Mouse (Mus musculus) ES-Bruce4 (cell line): ENCODE data around the gene Numbl. TPM values are rescaled to one million over a fixed set of nuclear protein-coding genes. Genes with fewer than 3 reads are reported as not detected.

Source experiments
- H3K27ac ChIP-seq: 2 replicates; pipeline ENCODE4 v1.5.1; 2012; ENCODE audit warnings: low read length, inconsistent platforms; ENCODE audit not compliant: insufficient read depth
- H3K27me3 ChIP-seq: 2 replicates; pipeline ENCODE4 v1.6.1; 2012; ENCODE audit warnings: mild to moderate bottlenecking, low read length, inconsistent platforms; ENCODE audit not compliant: control insufficient read depth, poor library complexity, insufficient read depth, severe bottlenecking
- H3K36me3 ChIP-seq: 2 replicates; pipeline ENCODE4 v1.6.1; 2012; ENCODE audit warnings: inconsistent platforms, mild to moderate bottlenecking, low read length, moderate library complexity; ENCODE audit not compliant: control insufficient read depth, poor library complexity, insufficient read depth, severe bottlenecking
- H3K4me1 ChIP-seq: one replicate; pipeline ENCODE4 v1.8.1; 2011; ENCODE audit warnings: low read length; ENCODE audit not compliant: control insufficient read depth, insufficient read depth
- H3K4me3 ChIP-seq: 2 replicates; pipeline ENCODE4 v1.5.1; 2011; ENCODE audit warnings: low read depth, mild to moderate bottlenecking, low read length
- H3K9ac ChIP-seq: 2 replicates; pipeline ENCODE4 v1.6.1; 2012; ENCODE audit warnings: low read depth, mild to moderate bottlenecking, inconsistent platforms; ENCODE audit not compliant: poor library complexity, severe bottlenecking
- H3K9me3 ChIP-seq: replicated peaks from 2 replicates; pipeline ENCODE4 v1.6.1; 2012; ENCODE audit warnings: mild to moderate bottlenecking, low read length, inconsistent platforms; ENCODE audit not compliant: control insufficient read depth, poor library complexity, insufficient read depth, severe bottlenecking
- CTCF ChIP-seq: IDR thresholded peaks from one replicate; pipeline ENCODE4 v1.8.1; 2011; ENCODE audit warnings: low read depth, low read length
- EP300 ChIP-seq: IDR thresholded peaks from 2 replicates; pipeline ENCODE4 v1.6.1; 2011; ENCODE audit warnings: low read depth, low read length; ENCODE audit not compliant: insufficient read depth
- POLR2A ChIP-seq: IDR thresholded peaks from one replicate; pipeline ENCODE4 v1.8.1; 2011; ENCODE audit warnings: low read length; ENCODE audit not compliant: insufficient read depth
- polyA plus RNA-seq: library from polyadenylated mRNA; stranded (reverse); fragments of >200 nt; gene quantifications from 2 replicates; pipeline ENCODE4 v1.2.4, GENCODE M21; 2011; ENCODE audit warnings: low read depth; ENCODE audit not compliant: missing spikeins, insufficient read depth, insufficient read length

Numbl gene
- polyA plus RNA-seq, 1 experiment: 32.9 TPM

DNA sequence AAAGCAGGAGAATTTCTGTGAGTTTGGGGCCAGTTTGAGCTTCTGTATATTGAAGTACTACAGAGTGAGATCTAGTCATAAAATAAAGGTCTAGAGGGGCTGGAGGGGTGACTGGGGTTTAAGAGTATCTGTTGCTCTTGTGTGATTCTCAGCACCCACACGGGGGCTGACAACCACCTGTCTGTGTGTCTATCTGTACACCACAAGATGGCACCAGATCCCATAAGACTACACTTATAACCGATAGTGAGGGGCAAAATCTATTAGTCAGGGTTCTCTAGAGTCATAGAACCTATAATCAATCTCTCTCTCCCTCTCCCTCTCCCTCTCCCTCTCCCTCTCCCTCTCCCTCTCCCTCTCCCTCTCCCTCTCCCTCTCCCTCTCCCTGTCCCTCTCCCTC lies 32.3 kb downstream of the Numbl start:
- no peaks in the 10 kb centered on the region for H3K27me3 ChIP-seq
- H3K4me1 ChIP-seq: no peaks in the 10 kb centered on the region
- no peak overlapping the region for H3K27ac ChIP-seq
- TF ChIP-seq EP300: no peak
- TF ChIP-seq POLR2A: no peak
- peak; percentile 40 for TF ChIP-seq CTCF
- no peaks in the 10 kb centered on the region for H3K36me3 ChIP-seq
- H3K4me3 ChIP-seq: no peak overlapping the region
- no peak overlapping the region for H3K9ac ChIP-seq
- no peaks in the 10 kb centered on the region for H3K9me3 ChIP-seq

DNA sequence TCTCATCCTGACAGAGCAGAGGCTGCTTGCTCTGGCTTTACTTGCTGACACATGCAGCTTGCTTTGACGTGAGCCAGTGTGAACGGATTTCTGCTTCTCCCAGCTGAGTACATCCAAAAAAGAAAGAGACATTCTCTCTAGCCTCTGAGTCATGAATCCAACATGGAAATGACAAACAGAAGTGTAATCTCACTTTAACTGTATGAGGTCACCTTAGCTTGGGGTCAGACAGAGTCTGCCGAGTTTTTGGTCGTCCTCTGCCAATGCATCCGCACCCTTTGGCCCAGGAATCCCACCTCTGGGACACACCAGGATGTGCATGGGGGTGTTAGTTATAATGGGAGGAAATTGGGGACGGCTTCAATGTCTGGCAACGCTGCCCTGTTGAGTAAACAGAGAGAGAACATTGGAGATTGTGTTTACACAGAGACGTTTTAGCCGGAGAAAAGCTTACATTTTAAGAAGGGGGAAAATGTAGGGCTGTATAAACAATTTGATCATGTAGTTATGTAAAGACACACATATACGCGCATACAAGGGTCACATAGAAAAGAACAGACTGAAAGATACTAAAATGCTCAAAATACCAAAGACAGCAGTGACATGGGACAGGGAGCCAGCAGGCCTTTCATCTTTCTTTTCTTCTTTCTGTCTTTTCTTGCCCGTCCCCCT lies 33.7 kb downstream of the Numbl start:
- no peaks in the 10 kb centered on the region for H3K9me3 ChIP-seq
- H3K36me3 ChIP-seq: no peaks in the 10 kb centered on the region
- no peak overlapping the region for H3K9ac ChIP-seq
- no peaks in the 10 kb centered on the region for H3K4me1 ChIP-seq
- no peak overlapping the region for H3K4me3 ChIP-seq
- H3K27ac ChIP-seq: no peak overlapping the region
- TF ChIP-seq EP300 (no peak), CTCF (no peak), POLR2A (no peak)
- H3K27me3 ChIP-seq: no peaks in the 10 kb centered on the region

- TF ChIP-seq CTCF (no peak), POLR2A (no peak), EP300 (no peak)
- Histone ChIP-seq H3K36me3 (no peaks in the 10 kb centered on the region), H3K27me3 (no peaks in the 10 kb centered on the region), H3K27ac (no peak overlapping the region), H3K4me1 (no peaks in the 10 kb centered on the region), H3K9me3 (no peaks in the 10 kb centered on the region), H3K4me3 (no peak overlapping the region), H3K9ac (no peak overlapping the region)
Observed at GRCm38 (mm10) chr7:27295956-27296355, 37.7 kb downstream of the Numbl start.

GRCm38 (mm10) chr7:27296518-27296917 lies 38.3 kb downstream of the Numbl start:
- H3K27me3 ChIP-seq: no peaks in the 10 kb centered on the region
- no peak overlapping the region for H3K27ac ChIP-seq
- H3K4me3 ChIP-seq: no peak overlapping the region
- TF ChIP-seq CTCF (peak; percentile 28), POLR2A (no peak), EP300 (no peak)
- H3K36me3 ChIP-seq: no peaks in the 10 kb centered on the region
- no peaks in the 10 kb centered on the region for H3K4me1 ChIP-seq
- no peaks in the 10 kb centered on the region for H3K9me3 ChIP-seq
- H3K9ac ChIP-seq: no peak overlapping the region

GRCm38 (mm10) chr7:27298033-27298610 lies 39.9 kb downstream of the Numbl start:
- no peak for TF ChIP-seq CTCF
- no peak for TF ChIP-seq POLR2A
- no peak for TF ChIP-seq EP300
- Histone ChIP-seq H3K27me3 (no peaks in the 10 kb centered on the region), H3K36me3 (no peaks in the 10 kb centered on the region), H3K9me3 (no peaks in the 10 kb centered on the region), H3K4me3 (no peak overlapping the region), H3K4me1 (no peaks in the 10 kb centered on the region), H3K9ac (no peak overlapping the region), H3K27ac (no peak overlapping the region)

DNA sequence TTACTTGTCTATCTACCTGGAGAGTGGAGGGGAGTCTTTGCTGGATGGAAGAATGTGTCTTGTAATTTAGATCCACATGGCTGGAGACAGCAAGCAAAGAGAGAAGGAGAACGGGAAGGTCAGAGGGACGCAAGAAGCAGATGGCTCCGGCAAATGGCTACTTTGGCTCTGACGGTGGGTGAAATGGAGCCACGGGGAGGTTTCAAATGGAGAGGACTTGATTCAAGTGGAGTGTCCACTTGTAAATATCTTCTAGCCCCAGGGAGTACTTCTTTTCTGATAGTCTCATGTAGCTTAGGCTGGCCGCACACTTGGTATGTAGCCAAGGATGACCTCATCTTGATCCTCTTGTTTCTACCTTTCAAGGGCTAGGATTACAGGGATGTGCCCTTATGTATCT lies 40.6 kb downstream of the Numbl start:
- no peak for TF ChIP-seq POLR2A
- no peak for TF ChIP-seq EP300
- no peak for TF ChIP-seq CTCF
- Histone ChIP-seq H3K27me3 (no peaks in the 10 kb centered on the region), H3K9ac (no peak overlapping the region), H3K9me3 (no peaks in the 10 kb centered on the region), H3K27ac (no peak overlapping the region), H3K4me3 (no peak overlapping the region), H3K4me1 (no peaks in the 10 kb centered on the region), H3K36me3 (no peaks in the 10 kb centered on the region)
